Mouse (Mus musculus) forelimb bud, embryonic 11.5 days (tissue): Measurements from ENCODE around the gene Ntm.

Source experiments
- DNase-seq: peaks from one replicate; pipeline ENCODE4 v3.0.0-alpha.2; 2012; ENCODE audit warnings: low read depth, low spot score

Ntm gene

DNA sequence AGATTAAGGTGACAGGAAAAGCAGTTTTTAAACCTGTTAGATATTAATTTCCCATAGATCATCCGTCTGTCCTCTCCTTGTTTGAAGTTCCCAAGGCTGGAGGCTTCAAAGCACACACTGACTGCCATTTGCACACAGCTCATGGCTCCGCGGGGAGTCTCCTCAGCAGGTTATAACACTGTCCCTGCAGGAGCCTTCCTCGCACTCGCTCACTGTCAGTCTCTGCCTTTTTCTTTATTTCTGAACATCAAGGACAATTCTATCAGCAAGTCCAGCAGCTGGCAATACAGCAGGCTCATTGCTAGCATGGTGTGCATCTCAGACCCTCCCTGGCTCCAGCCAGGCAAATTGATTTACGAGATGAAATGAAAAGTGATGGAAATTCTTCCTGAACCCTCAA is 485.7 kb downstream of the Ntm start:
- no peak for DNase-seq

DNA sequence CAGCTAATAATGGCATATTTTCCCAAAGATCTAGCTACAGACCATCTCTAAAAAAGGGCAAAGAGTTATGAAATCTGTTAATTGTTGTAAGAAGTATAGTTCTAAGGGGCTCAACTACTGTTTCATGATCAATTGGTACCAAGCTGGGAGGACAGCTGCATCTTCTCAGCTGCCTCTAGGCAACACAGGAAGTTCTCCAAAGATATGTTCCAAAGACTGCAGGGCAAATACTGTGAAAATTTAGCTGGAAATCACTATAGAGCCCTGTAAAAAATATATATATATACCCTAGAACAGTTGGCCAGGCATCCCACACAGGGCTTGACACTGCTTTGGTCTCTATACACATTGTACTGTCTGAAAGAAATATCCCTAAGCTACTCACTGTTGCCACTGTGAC is 489.5 kb downstream of the Ntm start:
- no peak for DNase-seq

- DNase-seq: no peak
These were observed 490.7 kb downstream of the Ntm start for GRCm38 (mm10) chr9:29472226-29472625.

- DNase-seq: no peak
These were observed 498.2 kb downstream of the Ntm start for GRCm38 (mm10) chr9:29464756-29465155.

- DNase-seq: no peak
These were observed 499.9 kb downstream of the Ntm start for GRCm38 (mm10) chr9:29462970-29463593.

GRCm38 (mm10) chr9:29457976-29458572 is 504.9 kb downstream of the Ntm start:
- DNase-seq: peak; percentile 81

GRCm38 (mm10) chr9:29456014-29456413 is 506.9 kb downstream of the Ntm start:
- DNase-seq: no peak

GRCm38 (mm10) chr9:29451232-29451631 is 511.7 kb downstream of the Ntm start:
- no peak for DNase-seq

GRCm38 (mm10) chr9:29444001-29444400 is 518.9 kb downstream of the Ntm start:
- DNase-seq: no peak

DNA sequence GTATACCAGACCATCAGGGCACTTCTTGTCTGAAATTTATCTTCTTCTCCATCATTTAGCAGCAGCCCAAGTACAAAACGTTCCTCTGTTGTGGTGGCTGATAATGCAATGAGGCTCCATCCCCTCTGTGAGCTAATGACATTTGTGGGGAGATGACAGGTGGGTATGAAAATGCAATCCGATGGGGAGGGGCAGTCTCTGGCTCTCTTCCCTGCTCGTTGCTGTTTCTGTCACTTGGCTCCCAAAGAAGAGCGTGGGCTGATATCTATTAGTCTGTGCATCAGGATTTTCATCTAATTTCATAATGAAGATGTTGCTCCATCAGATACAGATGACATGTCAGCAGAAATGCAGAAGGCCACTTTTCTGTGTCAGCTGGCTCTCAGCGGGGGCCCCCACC is 523.5 kb downstream of the Ntm start:
- no peak for DNase-seq

GRCm38 (mm10) chr9:29434611-29435010 is 528.3 kb downstream of the Ntm start:
- DNase-seq: no peak

GRCm38 (mm10) chr9:29433910-29434309 is 529.0 kb downstream of the Ntm start:
- DNase-seq: peak; percentile 52

GRCm38 (mm10) chr9:29433156-29433555 is 529.8 kb downstream of the Ntm start:
- no peak for DNase-seq

- no peak for DNase-seq
These were observed 531.4 kb downstream of the Ntm start for GRCm38 (mm10) chr9:29431590-29431989.

- DNase-seq: no peak
These were observed 532.8 kb downstream of the Ntm start for GRCm38 (mm10) chr9:29430189-29430588.

DNA sequence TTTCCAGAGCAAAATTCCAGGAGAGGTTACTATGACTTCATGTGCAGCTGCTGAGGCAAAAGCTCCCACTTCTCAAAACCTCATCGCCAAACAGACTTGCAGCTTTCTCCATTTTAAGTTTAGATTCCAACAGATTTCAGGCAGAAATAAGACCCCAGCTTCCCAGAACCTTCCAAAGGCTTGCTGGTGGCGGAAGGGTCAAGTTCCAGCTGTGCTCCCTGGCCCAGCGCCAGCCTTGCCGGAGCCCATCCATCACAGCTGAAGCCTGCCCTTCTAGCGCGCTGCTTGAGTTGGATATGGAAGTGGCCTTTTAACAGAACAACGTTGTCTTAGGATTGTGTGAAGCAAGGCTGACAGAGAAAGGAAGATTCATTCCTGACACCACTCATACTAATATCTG is 534.6 kb downstream of the Ntm start:
- DNase-seq: peak; percentile 74

GRCm38 (mm10) chr9:29426261-29426660 is 536.7 kb downstream of the Ntm start:
- no peak for DNase-seq

DNA sequence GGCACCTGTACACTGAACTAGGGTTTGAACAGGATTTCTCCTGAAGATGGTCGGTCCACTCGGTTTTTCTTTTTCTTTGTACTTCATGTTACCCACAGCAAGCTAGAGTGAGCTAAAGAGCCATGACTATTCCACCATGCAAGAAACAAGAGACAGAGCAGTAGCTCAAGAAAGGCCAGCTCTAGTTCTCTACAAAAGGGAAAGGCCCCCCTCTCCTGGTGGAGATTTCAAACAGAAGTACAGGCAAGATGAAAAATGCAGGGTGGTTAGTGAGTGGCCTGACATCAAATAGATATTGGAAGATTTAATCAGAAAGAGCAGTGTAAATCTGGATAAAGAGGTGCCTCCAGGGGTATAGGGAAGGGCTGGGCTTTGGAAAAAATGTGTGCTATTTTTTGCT is 547.4 kb downstream of the Ntm start:
- no peak for DNase-seq

DNA sequence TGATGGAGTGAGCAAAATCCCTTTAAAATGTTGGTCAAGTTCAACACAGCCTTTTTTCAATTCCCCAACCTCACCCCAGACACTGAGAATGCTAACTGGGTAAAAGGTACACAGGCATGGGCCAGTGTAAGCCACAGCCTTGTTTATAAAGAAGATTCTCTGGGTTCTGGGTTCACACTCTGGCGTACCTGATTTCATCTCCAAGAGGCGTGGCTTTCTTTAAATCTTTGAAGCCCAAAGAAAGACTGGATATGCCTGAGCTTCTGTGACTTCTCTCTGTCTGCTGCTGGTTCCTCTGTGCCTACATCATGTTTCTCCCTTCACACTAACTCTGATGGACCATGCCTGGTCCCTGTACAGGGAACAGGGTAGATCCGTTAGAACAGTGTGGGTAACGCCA is 549.8 kb downstream of the Ntm start:
- DNase-seq: no peak

- peak; percentile 66 for DNase-seq
These were observed 550.7 kb downstream of the Ntm start for GRCm38 (mm10) chr9:29412181-29412771.

DNA sequence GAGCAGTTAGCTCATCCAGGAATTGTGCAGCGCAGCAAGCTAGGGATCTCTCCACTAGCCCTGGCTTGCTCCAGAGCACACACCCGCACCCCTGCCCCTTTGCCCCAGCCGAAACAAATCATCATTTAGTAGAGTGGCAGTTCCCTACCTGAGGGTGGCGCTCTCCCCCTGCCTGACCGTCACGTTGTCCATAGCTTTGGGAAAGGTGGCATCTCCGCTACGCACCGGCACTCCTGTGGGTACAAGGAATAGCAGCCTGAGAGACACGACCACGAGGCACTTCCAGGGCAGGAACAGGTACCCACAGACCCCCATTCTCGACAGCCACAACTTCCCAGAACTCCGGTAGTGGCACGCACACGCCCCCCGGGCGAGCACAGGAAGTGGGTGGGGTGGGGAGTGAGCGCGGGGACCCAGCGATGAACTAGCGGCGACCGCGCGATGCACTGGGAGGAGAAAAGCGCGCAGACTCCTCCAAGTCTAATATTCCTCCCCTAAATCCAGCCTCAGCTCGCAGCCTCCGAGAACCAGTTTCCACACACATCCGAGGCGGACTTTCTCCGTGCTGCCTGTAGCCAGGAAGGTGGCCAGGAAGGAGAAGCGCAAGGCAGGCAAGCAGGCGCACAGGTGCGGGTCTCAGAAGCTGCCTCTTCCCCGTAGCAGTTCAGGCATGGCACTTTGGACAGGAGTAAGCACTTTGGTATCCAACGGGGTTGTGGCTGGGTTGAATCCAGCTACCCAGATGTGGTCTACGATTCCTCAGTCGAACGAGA is 551.3 kb downstream of the Ntm start:
- DNase-seq: peak; percentile 42

GRCm38 (mm10) chr9:29410728-29411407 is 552.1 kb downstream of the Ntm start:
- no peak for DNase-seq
